Mouse (Mus musculus): ENCODE data around the gene Pik3cd. TPM values are rescaled to one million over a fixed set of nuclear protein-coding genes. Genes with fewer than 3 reads are reported as not detected.

The Pik3cd gene
- 6.5 and 6.8 TPM in 2 replicates for polyA plus RNA-seq (2012; rRNA removed)

DNA sequence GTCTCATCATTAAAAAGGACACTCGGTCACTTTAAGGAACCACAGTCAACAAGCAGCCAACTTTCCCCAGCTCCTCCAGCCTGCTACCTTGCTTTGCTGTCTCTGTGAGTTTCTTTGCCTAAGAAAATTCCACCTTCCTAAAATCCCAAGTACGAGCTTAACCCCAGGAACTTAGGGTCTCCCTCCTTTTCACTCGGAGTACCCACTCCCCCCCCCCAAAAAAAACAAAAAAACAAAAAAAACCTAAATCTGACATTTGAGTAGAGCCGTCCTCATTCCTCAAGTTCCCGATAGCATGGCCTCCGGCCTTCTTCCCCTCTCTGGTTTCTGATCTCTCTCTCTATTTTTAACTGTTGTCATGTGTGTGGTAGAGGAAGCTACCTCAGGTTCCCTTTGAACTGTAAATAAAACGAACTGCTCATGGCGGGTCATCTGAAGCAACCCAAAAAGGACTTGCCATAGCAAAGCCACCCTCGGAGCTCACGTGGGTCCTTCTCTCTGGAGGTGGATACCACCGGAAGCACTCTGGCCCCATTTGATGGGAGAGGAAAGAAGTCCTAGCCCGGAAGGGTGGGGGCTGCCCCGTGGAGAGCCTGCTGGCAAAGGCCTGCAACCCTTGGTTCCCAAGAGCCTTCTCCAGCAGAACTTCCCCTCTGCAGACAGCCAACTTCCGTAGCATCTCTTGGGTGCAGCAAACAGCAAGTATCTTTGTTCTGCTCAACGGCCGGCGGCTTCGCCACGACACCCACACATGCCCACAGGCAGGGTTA is at the start of gene Pik3cd:
Gene Pik3cd, minus strand, starts transcription at position 362 of the 770 bp plus-strand sequence.

DNA sequence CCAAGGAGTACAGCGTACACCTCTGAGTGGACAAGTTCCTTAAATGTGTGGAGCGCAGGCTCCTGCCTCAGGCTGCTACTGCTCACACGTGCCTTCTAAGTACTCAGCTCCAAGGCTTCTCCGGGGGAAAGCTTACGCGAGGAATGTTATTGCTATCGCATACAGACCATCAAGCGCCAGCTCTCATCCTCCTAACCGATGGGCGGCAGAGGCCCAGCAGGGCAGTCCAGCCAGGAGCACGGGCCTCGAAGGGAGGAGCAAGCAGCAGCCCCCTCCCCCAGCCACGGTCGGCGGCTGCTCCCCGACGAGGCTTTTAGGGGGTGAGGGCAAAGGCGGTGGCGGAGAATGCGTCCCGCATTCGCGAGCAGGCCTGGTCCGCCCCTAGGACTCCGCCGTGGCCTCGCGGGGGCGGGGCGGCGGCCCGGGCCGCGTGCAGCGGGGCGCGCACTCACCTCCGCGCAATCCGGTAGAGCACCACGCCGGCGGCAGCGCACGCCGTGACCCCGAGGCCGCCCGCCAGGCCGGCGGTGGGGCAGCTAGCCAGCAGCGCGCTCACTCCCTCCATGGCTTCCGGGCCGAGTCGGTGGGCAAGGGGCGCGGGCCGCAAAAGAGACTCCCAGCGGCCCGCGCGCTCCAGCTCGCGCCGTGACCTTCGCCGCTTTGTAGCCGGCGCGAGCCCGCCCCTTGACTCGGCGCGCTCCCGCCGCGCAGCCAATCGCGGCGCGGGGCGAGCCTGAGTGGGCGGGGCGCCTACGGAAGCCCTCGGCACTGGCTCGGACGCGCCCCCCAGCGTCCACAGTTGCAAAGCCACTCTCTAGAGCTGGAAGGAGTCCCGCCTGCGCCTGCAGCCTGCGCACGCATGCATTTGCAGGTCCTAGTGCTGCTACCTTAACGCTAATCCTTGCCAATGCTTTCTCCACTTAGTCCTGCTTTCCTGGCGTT is 35.3 kb upstream of the Pik3cd start, which contains the start of gene Tmem201:
Gene Tmem201, minus strand, starts transcription at position 662 of the 942 bp plus-strand sequence.

Other genes starting within 250 kb of the Pik3cd start
- 0.66 and 1.6 TPM in 2 replicates for gene Rbp7, start 247.6 kb downstream of the Pik3cd start, polyA plus RNA-seq (2012; rRNA removed)
- not detected in 2 replicates for gene Tmem274, start 225.2 kb downstream of the Pik3cd start, polyA plus RNA-seq (2012; rRNA removed)
- gene Nmnat1, start 217.4 kb downstream of the Pik3cd start, polyA plus RNA-seq (2012; rRNA removed), result 8.3 and 9.8 TPM in 2 replicates
- gene Lzic, start 217.3 kb downstream of the Pik3cd start, polyA plus RNA-seq (2012; rRNA removed), result 11.1 and 12.1 TPM in 2 replicates
- 23.1 and 27.2 TPM in 2 replicates for gene Ctnnbip1, start 184.3 kb downstream of the Pik3cd start, polyA plus RNA-seq (2012; rRNA removed)
- 99.1 and 117 TPM in 2 replicates for gene Clstn1, start 116.1 kb downstream of the Pik3cd start, polyA plus RNA-seq (2012; rRNA removed)
- gene Tmem201, start 35.5 kb upstream of the Pik3cd start, polyA plus RNA-seq (2012; rRNA removed), result 30.3 and 34.2 TPM in 2 replicates
- gene Slc25a33, start 71.7 kb upstream of the Pik3cd start, polyA plus RNA-seq (2012; rRNA removed), result 13.2 and 16.9 TPM in 2 replicates